10 mouse cellular contexts compared by ENCODE assay signal in genomic region chr19:40514376-40514775, GRCm38 (mm10). TPM values are rescaled to one million over a fixed set of nuclear protein-coding genes. Genes with fewer than 3 reads are reported as not detected.
DNase-seq lines count a peak whose midpoint lies in the region; ATAC-seq and TF ChIP-seq lines count a peak whose summit lies in the region.
"Had no signal": no experiment of that assay in that cellular context is flagged by ENCODE, and none has a peak within 500 bp of the region (broad histone marks: within the 10 kb centered on the region; RNA-seq: fewer than 3 reads in every experiment).

No protein-coding gene starts in this region.

- 70% methylated on average over 7 of the region's 7 CpGs for WGBS in heart, embryonic 11.5 days (ENCODE audit: insufficient replicate concordance)
- 82% methylated on average over 7 of the region's 7 CpGs for WGBS in liver, embryonic 14.5 days (ENCODE audit: insufficient replicate concordance)
- WGBS in lung, postnatal 0 days, result 73% methylated on average over 7 of the region's 7 CpGs

- DNase-seq in heart, adult 9 months (ENCODE audit: low spot score in 2 of 2), result no peak
- peak; percentile 3 for DNase-seq in thymus, postnatal 0 days (ENCODE audit: low spot score)
- DNase-seq in thymus, adult 18-20 months, result no peak
- DNase-seq in liver, embryonic 14.5 days (ENCODE audit: low read depth in 3 of 3, low spot score in 3 of 3), result no peak
- DNase-seq in lung, postnatal 0 days (ENCODE audit: low spot score), result no peak
- DNase-seq in yolk sac, embryonic 10.5 days (ENCODE audit: low spot score), result no peak

- TF ChIP-seq EP300 in liver, embryonic 14.5 days (IDR thresholded peaks at IDR 0.05; ENCODE audit: low read depth), result no peak
- TF ChIP-seq EP300 in lung, postnatal 0 days (IDR thresholded peaks at IDR 0.05), result no peak

- H3K9me3 ChIP-seq in heart, embryonic 11.5 days (replicated peaks; ENCODE audit: control insufficient read depth, low read length), result no peaks in the 10 kb centered on the region
- H3K9me3 ChIP-seq in liver, embryonic 14.5 days (ENCODE audit: control insufficient read depth, low read length), result no peaks in the 10 kb centered on the region
- no peaks in the 10 kb centered on the region for H3K9me3 ChIP-seq in lung, postnatal 0 days (ENCODE audit: low read length)
- H3K9me3 ChIP-seq: embryonic facial prominence, embryonic 12.5 days; hindbrain, embryonic 13.5 days; midbrain, embryonic 15.5 days had no signal

- ATAC-seq in heart, embryonic 11.5 days (replicated peaks; ENCODE audit: insufficient number of reproducible peaks, low FRiP score, low TSS enrichment), result no peak
- ATAC-seq in liver, embryonic 14.5 days (ENCODE audit: insufficient read depth), result no peak
- ATAC-seq in lung, postnatal 0 days, result no peak

- no peaks in the 10 kb centered on the region for H3K36me3 ChIP-seq in heart, embryonic 11.5 days (ENCODE audit: control insufficient read depth, insufficient read depth, low read length)
- no peaks in the 10 kb centered on the region for H3K36me3 ChIP-seq in liver, embryonic 14.5 days (replicated peaks; ENCODE audit: control insufficient read depth, insufficient read depth, low read depth)
- H3K36me3 ChIP-seq in lung, postnatal 0 days (ENCODE audit: insufficient read depth, low read length), result no peaks in the 10 kb centered on the region
- H3K36me3 ChIP-seq: embryonic facial prominence, embryonic 12.5 days; hindbrain, embryonic 13.5 days; midbrain, embryonic 15.5 days had no signal

- no peak for TF ChIP-seq CTCF in liver, embryonic 14.5 days (IDR thresholded peaks at IDR 0.05; ENCODE audit: low read depth)
- no peak for TF ChIP-seq CTCF in lung, postnatal 0 days (IDR thresholded peaks at IDR 0.05)

- peak overlapping the region; percentile 89; the same call in 1 of the 2 replicates for H3K4me2 ChIP-seq in heart, embryonic 11.5 days
- H3K4me2 ChIP-seq in liver, embryonic 14.5 days (ENCODE audit: low read depth), result peak overlapping the region; percentile 87
- no peak overlapping the region for H3K4me2 ChIP-seq in lung, postnatal 0 days (replicated peaks; ENCODE audit: low read depth, low read length)

- no peak overlapping the region for H3K27ac ChIP-seq in heart, embryonic 11.5 days (ENCODE audit: low read depth, low read length)
- H3K27ac ChIP-seq in liver, embryonic 14.5 days, result no peak overlapping the region
- no peak overlapping the region for H3K27ac ChIP-seq in lung, postnatal 0 days (ENCODE audit: low read length)
- H3K27ac ChIP-seq: embryonic facial prominence, embryonic 12.5 days had no signal

- H3K27me3 ChIP-seq in heart, embryonic 11.5 days (ENCODE audit: control insufficient read depth, insufficient read depth, low read length), result no peaks in the 10 kb centered on the region
- no peaks in the 10 kb centered on the region for H3K27me3 ChIP-seq in liver, embryonic 14.5 days (ENCODE audit: control insufficient read depth, insufficient read depth, low read length)
- no peaks in the 10 kb centered on the region for H3K27me3 ChIP-seq in lung, postnatal 0 days (replicated peaks; ENCODE audit: insufficient read depth, low read length)
- H3K27me3 ChIP-seq: embryonic facial prominence, embryonic 12.5 days; hindbrain, embryonic 13.5 days; midbrain, embryonic 15.5 days had no signal

- no peak overlapping the region for H3K4me3 ChIP-seq in heart, embryonic 11.5 days (ENCODE audit: low read depth, low read length)
- H3K4me3 ChIP-seq in liver, embryonic 14.5 days (ENCODE audit: insufficient read depth in 1 of 2, low read depth in 2 of 2, low read length in 2 of 2), result no peak overlapping the region; a peak in 1 of 4 replicates
- H3K4me3 ChIP-seq in lung, postnatal 0 days (ENCODE audit: low read depth, low read length), result no peak overlapping the region

- H3K4me1 ChIP-seq in heart, embryonic 11.5 days (ENCODE audit: control insufficient read depth, insufficient read depth, low read length), result peaks cover 31% of the 10 kb centered on the region
- peaks cover 25 to 34% of the 10 kb centered on the region in 2 experiments for H3K4me1 ChIP-seq in liver, embryonic 14.5 days (replicated peaks; ENCODE audit: control insufficient read depth in 2 of 2, insufficient read depth in 2 of 2, low read length in 1 of 2)
- peaks cover 3% of the 10 kb centered on the region; the same call in 1 of the 2 replicates for H3K4me1 ChIP-seq in lung, postnatal 0 days (ENCODE audit: insufficient read depth, low read depth, low read length)

- H3K9ac ChIP-seq in heart, embryonic 11.5 days (ENCODE audit: low read depth, low read length), result no peak overlapping the region
- H3K9ac ChIP-seq in liver, embryonic 14.5 days (replicated peaks), result no peak overlapping the region
- no peak overlapping the region for H3K9ac ChIP-seq in lung, postnatal 0 days (replicated peaks; ENCODE audit: low read depth)
- H3K9ac ChIP-seq: embryonic facial prominence, embryonic 12.5 days had no signal

RNA-seq across cellular contexts. Expression of gene Sorbs1, which starts 0.8 kb away (rescaled TPM):
- 90.6 and 93.6 TPM in 2 replicates for polyA plus RNA-seq in heart, embryonic 11.5 days (2014; fragmentation: Nextera tagmentation; extraction: Ambion mirVana)
- 15.8 and 16.1 TPM in 2 replicates for polyA plus RNA-seq in thymus, postnatal 0 days (2015; fragmentation: Nextera tagmentation; extraction: Ambion mirVana)
- 6.6 and 11.3 TPM in 2 replicates for polyA plus RNA-seq in liver, embryonic 14.5 days (2012; rRNA removed)
- 31.0 and 32.5 TPM in 2 replicates for polyA plus RNA-seq in liver, embryonic 14.5 days (2014; fragmentation: Nextera tagmentation; extraction: Ambion mirVana)
- polyA plus RNA-seq in lung, postnatal 0 days (2015; fragmentation: Nextera tagmentation; extraction: Ambion mirVana), result 36.4 and 38.7 TPM in 2 replicates
